Mouse (Mus musculus) stomach, postnatal 0 days (tissue): ENCODE measurements around the gene Ttc19. TPM values are rescaled to one million over a fixed set of nuclear protein-coding genes. Genes with fewer than 3 reads are reported as not detected.
"Not testable (repeated sequence)": the region's sequence is repeated elsewhere in the genome, so short reads cannot be mapped to it uniquely, and the experiment has no call there.

Experiments
- ATAC-seq: fragments of 200-750 bp; cut with Nextera tagmentation; 2 replicates; pipeline ENCODE4 v1.8.0; 2017; ENCODE audit not compliant: low FRiP score, low TSS enrichment
- DNase-seq: peaks from one replicate; pipeline ENCODE4 v3.0.0-alpha.2; 2016; ENCODE audit warnings: low spot score
- H3K27ac ChIP-seq: fragments of 300-500 bp; sonication (generic); replicated peaks from 2 replicates; pipeline ENCODE4 v1.5.1; 2014; ENCODE audit warnings: mild to moderate bottlenecking, control low read depth
- H3K27me3 ChIP-seq: fragments of 300-500 bp; sonication (generic); 2 replicates; pipeline ENCODE4 v1.6.1; 2014; ENCODE audit warnings: low read length; ENCODE audit not compliant: control insufficient read depth, insufficient read depth
- H3K36me3 ChIP-seq: fragments of 300-500 bp; sonication (generic); 2 replicates; pipeline ENCODE4 v1.6.1; 2014; ENCODE audit warnings: low read length, mixed read lengths; ENCODE audit not compliant: control insufficient read depth, insufficient read depth
- H3K4me1 ChIP-seq: fragments of 300-500 bp; sonication (generic); replicated peaks from 2 replicates; pipeline ENCODE4 v1.6.1; 2014; ENCODE audit warnings: antibody characterized with exemption; ENCODE audit not compliant: control insufficient read depth, insufficient read depth
- H3K4me2 ChIP-seq: fragments of 300-500 bp; sonication (generic); replicated peaks from 2 replicates; pipeline ENCODE4 v1.6.1; 2014; ENCODE audit warnings: low read depth, mild to moderate bottlenecking, control low read depth, moderate library complexity
- H3K4me3 ChIP-seq: fragments of 300-500 bp; sonication (generic); 2 replicates; pipeline ENCODE4 v1.5.1; 2014; ENCODE audit warnings: low read depth, low read length, control low read depth
- H3K9ac ChIP-seq: fragments of 300-500 bp; sonication (generic); 2 replicates; pipeline ENCODE4 v1.6.1; 2014; ENCODE audit warnings: mild to moderate bottlenecking, low read length, control low read depth, mixed read lengths
- H3K9me3 ChIP-seq: fragments of 300-500 bp; sonication (generic); 2 replicates; pipeline ENCODE4 v1.6.1; 2016; ENCODE audit warnings: low read length; ENCODE audit not compliant: control insufficient read depth
- CTCF ChIP-seq: IDR thresholded peaks from 2 replicates; pipeline ENCODE4 v1.5.1; 2016; ENCODE audit warnings: antibody characterized with exemption, low read depth, mild to moderate bottlenecking, moderate library complexity
- EP300 ChIP-seq: optimal IDR thresholded peaks from 2 replicates; pipeline ENCODE3; 2016; ENCODE audit warnings: antibody characterized with exemption
- WGBS: fragments of 180-500 bp; shearing (Covaris S2); extraction: QIAGEN DNeasy Blood & Tissue Kit; methylation state at CpG from one replicate; pipeline ENCODE4 v1.1.7; 2014; 5-methylcytosine and 5-hydroxymethylcytosine counted together
- polyA plus RNA-seq: library from polyadenylated mRNA; unstranded; fragments of >200 nt; fragmentation: Nextera tagmentation; extraction: Ambion mirVana; gene quantifications from 2 replicates; pipeline ENCODE4 v1.2.1, GENCODE M21; 2015

Ttc19 gene
- polyA plus RNA-seq, 1 experiment from 2014 or later = 12.7 TPM

DNA sequence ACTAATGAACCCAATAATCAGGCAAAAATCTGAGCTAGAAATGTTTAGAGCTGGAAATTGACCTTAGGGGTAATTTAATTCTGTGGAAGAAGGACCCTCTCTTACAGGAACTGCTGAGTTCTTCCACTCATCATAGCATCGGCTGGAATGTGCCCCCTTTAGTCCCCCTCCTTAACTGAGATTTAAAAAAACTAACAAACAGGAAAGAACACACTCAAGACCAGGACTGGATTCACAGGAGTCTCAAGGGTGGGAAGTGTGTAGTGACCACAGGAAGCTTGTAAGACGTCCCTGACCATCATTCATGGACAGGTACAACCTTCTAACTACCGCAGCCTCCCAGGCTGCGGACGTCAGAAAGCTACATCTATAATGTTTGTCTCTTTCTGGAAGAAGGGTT, 10.4 kb upstream of the Ttc19 start:
- DNase-seq = no peak
- Histone ChIP-seq H3K4me1 (0 out of 2 replicates have a peak, but pooled peaks cover 2% of the 10 kb centered on the region), H3K4me2 (no peak overlapping the region), H3K27me3 (no peaks in the 10 kb centered on the region), H3K36me3 (0 out of 2 replicates have a peak, but pooled peaks cover 3% of the 10 kb centered on the region), H3K9me3 (no peaks in the 10 kb centered on the region), H3K4me3 (no peak overlapping the region), H3K27ac (no peak overlapping the region), H3K9ac (no peak overlapping the region)
- 42% methylated on average over 5 of the region's 5 CpGs for WGBS
- no peak for ATAC-seq
- TF ChIP-seq EP300 (no peak), CTCF (no peak)

DNA sequence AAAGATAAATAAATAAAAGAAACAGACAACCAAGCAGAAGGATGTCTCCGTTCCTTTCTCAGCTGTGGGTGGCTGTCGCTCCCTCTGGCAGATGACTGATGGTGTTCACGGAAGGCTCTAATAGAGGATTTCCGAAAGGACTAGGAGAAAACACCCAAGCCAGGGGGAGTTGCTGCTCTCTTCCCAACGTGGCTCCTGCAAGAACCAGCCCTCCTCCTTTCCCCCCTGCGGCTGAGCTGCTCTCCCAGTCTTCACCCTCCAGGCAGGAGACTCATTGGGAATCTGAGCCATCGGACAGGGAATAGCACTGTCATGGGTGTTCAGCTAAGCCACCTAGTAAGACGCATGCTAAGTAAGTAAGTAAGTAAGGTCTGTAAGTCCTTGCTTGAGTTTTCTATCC, 4.2 kb upstream of the Ttc19 start:
- no peak for TF ChIP-seq EP300
- TF ChIP-seq CTCF = no peak
- H3K27ac ChIP-seq = no peak overlapping the region
- H3K4me2 ChIP-seq = no peak overlapping the region
- ATAC-seq (no peak), DNase-seq (no peak)
- no peaks in the 10 kb centered on the region for H3K36me3 ChIP-seq
- no peaks in the 10 kb centered on the region for H3K9me3 ChIP-seq
- WGBS = 54% methylated on average over 8 of the region's 8 CpGs
- H3K4me3 ChIP-seq = no peak overlapping the region
- no peaks in the 10 kb centered on the region for H3K4me1 ChIP-seq
- no peaks in the 10 kb centered on the region for H3K27me3 ChIP-seq
- no peak overlapping the region for H3K9ac ChIP-seq

DNA sequence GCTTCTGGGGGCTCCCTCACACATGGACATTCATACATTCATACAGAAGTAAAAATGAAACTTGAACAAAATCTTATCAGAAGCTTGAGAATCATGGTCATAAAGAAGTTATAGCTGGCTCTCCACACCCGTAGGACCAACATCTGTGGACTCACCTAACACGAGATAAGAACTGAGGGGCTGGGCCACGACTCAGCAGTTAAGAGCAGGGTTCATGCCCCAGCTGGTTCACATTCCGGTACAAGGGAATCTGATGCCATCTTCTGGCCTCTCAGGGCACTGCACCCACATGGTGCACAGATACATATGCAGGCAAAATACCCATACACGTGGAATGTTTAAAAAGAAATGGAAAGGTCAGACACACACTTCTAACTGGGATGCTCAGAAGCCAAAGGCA, 3.2 kb upstream of the Ttc19 start:
- DNase-seq (peak; percentile 90), ATAC-seq (peak; percentile 63; the same call in 1 of the 2 replicates)
- Histone ChIP-seq H3K4me1 (no peaks in the 10 kb centered on the region), H3K4me3 (no peak overlapping the region), H3K9ac (no peak overlapping the region), H3K27ac (no peak overlapping the region), H3K27me3 (no peaks in the 10 kb centered on the region), H3K9me3 (no peaks in the 10 kb centered on the region), H3K4me2 (no peak overlapping the region), H3K36me3 (no peaks in the 10 kb centered on the region)
- WGBS = 18% methylated on average over 5 of the region's 5 CpGs
- TF ChIP-seq CTCF (peak; percentile 91), EP300 (no peak)

GRCm38 (mm10) chr11:62281601-62281997, 326 bp downstream of the Ttc19 start:
- Histone ChIP-seq H3K27ac (peak overlapping the region; percentile 94), H3K9ac (peak overlapping the region; percentile 80), H3K4me2 (peak overlapping the region; percentile 79), H3K27me3 (no peaks in the 10 kb centered on the region), H3K4me1 (no peaks in the 10 kb centered on the region), H3K9me3 (no peaks in the 10 kb centered on the region), H3K4me3 (peak overlapping the region; percentile 73), H3K36me3 (no peaks in the 10 kb centered on the region)
- ATAC-seq (peak; percentile 90), DNase-seq (peak; percentile 88)
- TF ChIP-seq CTCF (no peak), EP300 (no peak)
- 2% methylated on average over 29 of the region's 57 CpGs for WGBS

DNA sequence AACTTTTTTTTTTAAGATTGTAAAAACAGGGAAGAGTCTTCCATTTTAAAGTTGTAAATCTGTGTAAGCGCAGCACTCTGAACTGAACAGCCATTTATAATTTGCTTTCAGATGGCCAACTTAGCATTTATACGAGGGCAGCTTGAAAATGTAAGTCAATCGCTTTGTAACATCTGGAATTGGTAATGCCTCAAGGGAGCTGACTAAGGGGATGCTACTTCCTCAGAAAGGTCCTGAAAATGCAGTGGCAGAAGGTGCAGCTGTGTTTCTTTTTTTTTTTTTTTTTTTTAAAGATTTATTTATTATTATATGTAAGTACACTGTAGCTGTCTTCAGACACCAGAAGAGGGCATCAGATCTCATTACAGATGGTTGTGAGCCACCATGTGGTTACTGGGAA, 2.7 kb downstream of the Ttc19 start:
- not testable (repeated sequence) for H3K9ac ChIP-seq, H3K27ac ChIP-seq, ATAC-seq, H3K4me3 ChIP-seq, H3K9me3 ChIP-seq, H3K27me3 ChIP-seq, H3K4me1 ChIP-seq, H3K4me2 ChIP-seq, H3K36me3 ChIP-seq, DNase-seq
- 90% methylated on average over 3 of the region's 3 CpGs for WGBS

- H3K9me3 ChIP-seq = no peaks in the 10 kb centered on the region
- H3K27ac ChIP-seq = no peak overlapping the region
- H3K4me2 ChIP-seq = no peak overlapping the region
- H3K36me3 ChIP-seq = 0 out of 2 replicates have a peak, but pooled peaks cover 8% of the 10 kb centered on the region
- ATAC-seq = no peak
- H3K9ac ChIP-seq = no peak overlapping the region
- WGBS = 84% methylated on average over 8 of the region's 8 CpGs
- no peaks in the 10 kb centered on the region for H3K27me3 ChIP-seq
- TF ChIP-seq CTCF (no peak), EP300 (no peak)
- no peak overlapping the region for H3K4me3 ChIP-seq
- no peak for DNase-seq
- H3K4me1 ChIP-seq = no peaks in the 10 kb centered on the region
Measured at GRCm38 (mm10) chr11:62285020-62285419, 3.7 kb downstream of the Ttc19 start.
